Mouse (Mus musculus) mammary gland, adult 2 months (tissue): ENCODE data around the gene Relt. TPM values are rescaled to one million over a fixed set of nuclear protein-coding genes. Genes with fewer than 3 reads are reported as not detected.

Experiments
- polyA plus RNA-seq: library from polyadenylated mRNA; depleted of rRNA; stranded (reverse); fragments of >200 nt; gene quantifications from 2 replicates; pipeline ENCODE4 v1.2.3, GENCODE M21; 2012; ENCODE audit warnings: low replicate concordance; rRNA removed

Relt gene
- polyA plus RNA-seq, result 37.9 and 61.1 TPM in 2 replicates

GRCm38 (mm10) chr7:100862828-100863638 is at the start of gene Relt:
Gene Relt, minus strand, starts transcription at chr7:100863446.

Other genes with a start within 250 kb of the Relt start
- gene Plekhb1, start 201.0 kb downstream of the Relt start, polyA plus RNA-seq, result 81.6 and 86.0 TPM in 2 replicates
- gene Fam168a, start 156.8 kb downstream of the Relt start, polyA plus RNA-seq, result 102 and 124 TPM in 2 replicates
- 22.4 and 28.9 TPM in 2 replicates for gene Arhgef17, start 68.7 kb upstream of the Relt start, polyA plus RNA-seq
- 48.1 and 76.3 TPM in 2 replicates for gene P2ry6, start 111.2 kb upstream of the Relt start, polyA plus RNA-seq
- gene P2ry2, start 149.4 kb upstream of the Relt start, polyA plus RNA-seq, result 6.8 and 17.7 TPM in 2 replicates
- gene Fchsd2, start 229.4 kb upstream of the Relt start, polyA plus RNA-seq, result 11.5 and 12.6 TPM in 2 replicates